Mouse (Mus musculus): ENCODE measurements at regions not wholly inside any gene's neighbourhood (a gene's known extent, or its start where the extent isn't known, plus 50 kb on each side); places are given as distances from the start of the nearest gene placed in this dataset.

DNA sequence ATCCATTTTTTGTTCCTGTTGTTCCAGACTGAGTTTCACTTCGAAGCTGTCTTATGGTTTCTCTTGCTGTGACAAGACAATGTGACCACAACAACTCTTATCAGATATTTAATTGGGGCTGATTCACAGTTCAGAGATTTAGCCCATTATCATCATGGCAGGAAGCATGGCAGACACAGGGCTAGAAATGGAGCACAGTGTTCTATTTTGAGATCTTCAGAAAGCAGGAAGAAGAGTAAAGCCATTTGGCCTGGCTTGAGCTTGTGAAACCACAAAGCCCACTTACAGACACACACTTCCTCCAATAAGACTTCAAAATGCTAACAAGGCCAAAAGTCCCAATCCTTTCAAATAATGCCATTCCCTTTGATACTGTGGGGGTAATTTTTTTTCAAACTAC lies 670.4 kb upstream of the Cdh12 start:
- DNase-seq (ENCODE audit: low spot score) = no peak

DNA sequence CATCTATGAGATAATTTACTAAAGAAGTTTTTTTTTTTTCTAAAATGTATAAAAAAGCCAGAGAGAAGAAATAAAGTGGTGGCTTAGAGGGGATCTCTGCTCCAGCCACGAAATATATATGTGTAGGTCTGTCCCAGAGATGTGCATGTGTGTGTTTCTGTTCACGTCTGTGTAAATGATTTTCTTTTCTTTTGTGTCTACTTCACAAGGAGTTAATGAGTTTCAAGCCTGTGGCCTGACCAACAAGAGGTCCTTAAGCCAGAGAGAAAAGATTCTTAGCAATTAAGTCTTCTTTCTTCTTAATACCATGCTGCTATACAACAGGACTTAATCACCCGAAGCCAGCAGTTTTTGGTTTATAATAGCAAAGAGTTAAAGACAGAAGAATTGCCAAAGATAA lies 665.2 kb upstream of the Cdh12 start:
- no peak for DNase-seq (ENCODE audit: low spot score)

DNA sequence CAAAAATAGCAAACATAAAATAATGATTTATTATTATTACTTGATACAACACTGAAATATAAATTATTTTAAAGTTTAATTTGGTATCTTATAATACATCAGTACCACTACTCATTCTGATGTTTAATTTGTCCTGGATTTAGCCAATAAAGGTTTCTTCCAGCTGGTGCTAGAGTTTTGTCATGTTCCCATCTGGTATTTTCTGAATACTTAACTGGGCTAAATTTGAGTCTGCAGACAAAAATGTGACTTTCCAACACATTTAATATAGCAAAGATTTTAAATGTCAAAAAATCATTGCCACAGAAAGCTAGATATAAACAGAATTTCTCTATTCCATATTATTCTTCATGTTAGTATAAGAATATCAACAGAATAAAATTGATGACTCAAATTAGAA lies 642.1 kb upstream of the Cdh12 start:
- DNase-seq (ENCODE audit: low spot score) = no peak

DNA sequence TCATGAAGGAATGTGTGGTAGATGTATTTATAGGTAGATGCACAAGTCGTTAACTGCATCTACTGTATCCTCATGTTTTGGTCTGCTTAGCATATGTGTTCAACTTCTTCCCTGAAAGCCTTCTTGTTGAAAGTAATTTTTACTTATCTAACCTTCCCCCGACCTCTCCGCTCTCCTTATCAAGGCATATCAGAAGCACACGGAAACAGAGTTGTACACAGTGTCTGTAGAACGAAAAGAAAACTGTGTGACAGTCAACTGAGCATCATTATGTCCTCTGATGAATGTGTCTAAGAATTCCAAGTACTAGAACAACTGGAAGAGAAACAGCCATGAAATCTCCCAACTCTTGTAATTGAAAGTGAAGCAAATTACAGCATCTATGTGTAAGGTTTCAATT lies 635.4 kb upstream of the Cdh12 start:
- DNase-seq (ENCODE audit: low spot score) = no peak

DNA sequence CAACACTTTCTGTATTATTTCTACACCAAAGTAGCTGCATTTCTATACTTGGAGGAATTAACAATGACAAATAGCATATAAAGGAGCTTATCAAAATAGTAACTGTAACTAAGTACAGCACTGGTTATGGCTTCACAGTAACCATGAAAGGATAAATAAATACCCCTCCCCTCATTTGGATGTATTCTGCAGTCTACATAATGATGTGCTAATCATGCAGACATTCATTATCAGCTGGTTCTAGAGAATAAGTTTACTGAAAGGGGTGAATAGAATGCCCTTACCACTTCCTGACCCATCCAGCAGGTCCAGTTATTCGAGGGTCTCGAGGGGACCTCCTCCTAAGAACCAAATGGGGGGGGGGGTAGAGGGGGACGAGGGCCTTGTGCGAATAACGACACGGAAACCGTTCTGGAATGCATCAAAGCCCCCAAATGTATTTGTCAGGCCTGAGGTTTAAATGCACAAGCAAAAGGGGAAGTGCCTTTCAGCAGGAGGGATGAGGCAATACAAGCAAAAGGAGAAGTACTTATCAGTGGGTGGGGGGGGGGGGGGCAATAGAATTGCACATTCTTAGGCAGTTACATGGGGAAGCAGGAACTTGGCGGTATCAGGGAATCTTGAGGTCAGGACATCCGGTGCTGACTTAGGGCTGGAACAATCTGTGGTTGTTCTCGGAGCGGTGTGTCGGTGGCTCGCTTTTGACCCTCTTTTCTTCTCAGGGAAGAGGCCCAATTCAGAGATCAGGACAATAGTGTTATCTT lies 592.0 kb upstream of the Cdh12 start:
- peak; percentile 3 for DNase-seq (ENCODE audit: low spot score)

DNA sequence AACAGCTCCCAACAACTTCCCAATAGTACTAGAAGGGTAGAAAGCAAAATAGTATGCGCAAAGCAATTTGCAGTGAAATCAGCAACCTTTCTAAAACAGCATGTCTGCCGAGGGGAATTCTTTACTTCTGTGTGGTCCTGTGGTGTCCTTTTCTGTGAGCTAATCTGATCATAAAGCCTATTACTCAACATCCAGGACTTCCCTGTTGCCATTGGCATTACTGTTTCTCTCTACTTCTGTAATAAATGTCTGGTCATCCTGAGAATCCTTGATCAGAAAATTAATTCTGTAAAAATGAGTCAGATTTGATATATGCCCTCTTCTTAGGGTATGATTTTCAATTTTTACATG lies 591.4 kb upstream of the Cdh12 start:
- peak; percentile 10 for DNase-seq (ENCODE audit: low spot score)

DNA sequence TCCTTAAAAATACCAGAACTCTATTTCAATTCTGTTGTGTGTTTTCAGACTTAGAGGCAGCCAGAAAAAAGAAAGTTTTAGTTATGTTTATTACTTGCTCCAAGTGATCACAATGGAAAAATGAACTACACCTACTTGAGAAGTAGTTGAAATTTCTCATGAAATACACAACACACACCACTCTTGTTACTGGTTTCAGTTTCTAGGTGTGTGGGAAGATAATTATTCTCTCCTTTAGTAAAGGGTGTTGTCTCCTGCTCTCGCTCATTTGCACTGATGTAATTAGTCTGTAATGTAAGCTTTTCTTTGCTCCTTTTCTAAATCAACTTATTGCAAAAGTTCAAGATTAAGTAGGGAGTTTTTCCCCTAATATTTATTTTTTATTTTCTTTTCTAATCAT lies 590.4 kb upstream of the Cdh12 start:
- DNase-seq (ENCODE audit: low spot score) = no peak

DNA sequence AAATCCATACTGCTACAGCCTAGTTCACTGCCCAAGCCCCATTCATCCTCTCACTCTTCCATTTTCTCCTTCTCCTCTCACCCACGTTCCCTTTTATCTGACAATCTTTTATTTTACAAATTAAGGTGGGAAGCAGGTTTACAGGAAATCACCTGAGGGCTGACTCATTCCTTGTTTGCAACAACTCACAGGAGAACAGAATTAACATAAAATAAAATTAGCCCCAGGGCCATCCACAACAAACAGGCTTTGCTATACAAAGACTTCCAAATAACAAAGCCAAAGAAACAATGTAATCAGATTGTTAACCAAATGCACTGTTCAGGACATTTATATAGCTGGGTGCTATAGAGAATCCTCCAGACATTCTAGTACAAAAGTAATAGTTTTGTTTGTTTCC lies 585.1 kb upstream of the Cdh12 start:
- DNase-seq (ENCODE audit: low spot score) = no peak

DNA sequence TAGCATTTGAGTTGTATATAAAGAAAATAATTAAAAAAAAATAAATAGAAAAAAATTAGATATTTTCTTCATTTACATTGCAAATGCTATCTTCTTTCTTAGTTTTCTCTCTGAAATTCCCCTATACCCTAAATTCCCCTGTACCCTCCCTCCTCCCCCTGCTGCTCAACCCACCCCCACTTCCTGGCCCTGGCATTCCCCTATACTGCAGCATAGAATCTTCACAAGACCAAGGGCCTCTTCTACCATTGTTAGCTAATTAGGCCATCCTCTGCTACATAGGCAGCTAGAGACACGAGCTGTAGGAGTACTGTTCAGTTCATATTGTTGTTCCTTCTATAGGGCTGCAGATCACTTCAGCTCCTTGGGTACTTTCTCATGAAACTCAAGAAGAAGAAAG lies 582.5 kb upstream of the Cdh12 start:
- DNase-seq (ENCODE audit: low spot score) = no peak

DNA sequence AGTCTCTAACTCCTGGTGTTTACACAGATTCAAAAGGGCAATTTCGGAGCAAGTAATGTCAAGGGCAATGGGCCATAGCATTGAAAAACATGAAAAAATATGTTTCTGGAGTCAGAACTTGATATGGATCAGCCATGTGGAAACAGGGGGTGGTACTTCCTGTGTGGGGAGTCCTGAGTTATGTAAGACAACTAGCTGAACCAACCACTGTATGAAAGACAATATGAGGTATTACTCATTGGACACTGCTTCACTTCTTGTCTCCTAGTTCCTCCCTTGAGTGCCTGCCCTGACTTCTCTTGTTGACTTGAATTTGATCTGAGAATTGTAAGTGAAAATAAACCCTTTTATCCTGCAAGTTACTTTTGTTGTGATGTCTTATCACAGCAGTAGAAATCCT lies 580.0 kb upstream of the Cdh12 start:
- no peak for DNase-seq (ENCODE audit: low spot score)

DNA sequence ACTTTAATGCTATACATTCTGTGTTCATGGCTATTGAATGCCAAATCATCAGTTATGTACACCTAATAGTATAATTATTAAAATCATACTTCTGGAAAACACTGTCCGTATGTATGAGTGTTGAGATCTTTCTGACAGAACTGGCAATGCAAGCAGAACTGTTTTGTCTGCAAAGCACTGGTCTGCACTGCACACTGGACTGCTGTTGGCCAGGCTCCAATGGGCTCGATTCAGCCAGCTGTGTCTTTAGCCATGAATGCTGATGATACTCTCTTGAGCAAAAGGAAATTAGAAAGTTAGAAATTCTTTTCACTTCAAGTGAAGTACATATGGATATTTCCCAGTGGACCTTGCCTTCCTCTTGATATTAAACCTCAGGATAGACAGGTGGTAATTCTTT lies 576.5 kb upstream of the Cdh12 start:
- DNase-seq (ENCODE audit: low spot score) = no peak
